Mouse (Mus musculus): ENCODE results near the gene Skint10. TPM values are rescaled to one million over a fixed set of nuclear protein-coding genes. Genes with fewer than 3 reads are reported as not detected.

Gene Skint10
- polyA plus RNA-seq (2015; fragmentation: Nextera tagmentation; extraction: Ambion mirVana): not detected in 2 replicates

- Histone ChIP-seq H3K36me3 (no peaks in the 10 kb centered on the region), H3K4me3 (replicated peaks) (no peak within 1 kb of the TSS), H3K27ac (no peak within 1 kb of the TSS), H3K9me3 (replicated peaks) (no peaks in the 10 kb centered on the region), H3K9ac (no peak within 1 kb of the TSS), H3K4me2 (no peak within 1 kb of the TSS), H3K27me3 (no peaks in the 10 kb centered on the region), H3K4me1 (replicated peaks) (no peaks in the 10 kb centered on the region)
- ATAC-seq (ENCODE audit: low read depth) (no peak), DNase-seq (no peak)
- 50% methylated on average over 1 of the region's 1 CpGs for WGBS (ENCODE audit: insufficient replicate concordance)
Observed at GRCm38 (mm10) chr4:112774766-112775165, at the start of gene Skint10. Gene Skint10, minus strand, starts transcription at chr4:112774866.

- Histone ChIP-seq H3K36me3 (no peaks in the 10 kb centered on the region), H3K4me3 (replicated peaks) (no peak overlapping the region), H3K9ac (no peak overlapping the region), H3K27ac (no peak overlapping the region), H3K4me2 (no peak overlapping the region), H3K9me3 (replicated peaks) (no peaks in the 10 kb centered on the region), H3K4me1 (replicated peaks) (no peaks in the 10 kb centered on the region), H3K27me3 (no peaks in the 10 kb centered on the region)
- DNase-seq: no peak
- 3% methylated on average over 1 of the region's 1 CpGs for WGBS (ENCODE audit: insufficient replicate concordance)
- no peak for ATAC-seq (ENCODE audit: low read depth)
Observed at GRCm38 (mm10) chr4:112790646-112791045, 16.0 kb upstream of the Skint10 start.

Other genes with a start within 250 kb of the Skint10 start
- gene Skint2, start 217.7 kb downstream of the Skint10 start, polyA plus RNA-seq (2015; fragmentation: Nextera tagmentation; extraction: Ambion mirVana): not detected in 2 replicates